Mouse (Mus musculus) G1E (cell line): ENCODE measurements at regions not wholly inside any gene's neighbourhood (a gene's known extent, or its start where the extent isn't known, plus 50 kb on each side); places are given as distances from the start of the nearest gene placed in this dataset.

Experiments
- CTCF ChIP-seq: IDR thresholded peaks from 2 replicates; pipeline ENCODE4 v1.5.1; 2012; ENCODE audit warnings: low read depth, low read length, inconsistent platforms, mixed read lengths
- POLR2AphosphoS5 ChIP-seq: IDR thresholded peaks from 2 replicates; pipeline ENCODE4 v1.6.1; 2012; ENCODE audit warnings: low read depth, low read length, inconsistent platforms; ENCODE audit not compliant: insufficient replicate concordance
- TAL1 ChIP-seq: conservative IDR thresholded peaks from 2 replicates; pipeline ENCODE4 v1.6.1; 2012; ENCODE audit warnings: low read depth, low read length, inconsistent platforms, mixed read lengths

- TF ChIP-seq POLR2AphosphoS5 (no peak), CTCF (no peak), TAL1 (no peak)
These were observed 184.5 kb downstream of the Dkk2 start for GRCm38 (mm10) chr3:132269641-132270040.
